Mouse (Mus musculus) stomach, embryonic 14.5 days (tissue): ENCODE results near the gene Lemd2. TPM values are rescaled to one million over a fixed set of nuclear protein-coding genes. Genes with fewer than 3 reads are reported as not detected.

ENCODE experiments used
- ATAC-seq: fragments of 200-750 bp; cut with Nextera tagmentation; 2 replicates; pipeline ENCODE4 v1.8.0; 2017; ENCODE audit warnings: low read depth, moderate TSS enrichment; ENCODE audit not compliant: insufficient number of reproducible peaks, insufficient read depth, low FRiP score
- H3K27ac ChIP-seq: fragments of 300-500 bp; sonication (generic); 2 replicates; pipeline ENCODE4 v1.5.1; 2014; ENCODE audit warnings: mild to moderate bottlenecking, low read length, moderate library complexity, mixed read lengths
- H3K27me3 ChIP-seq: fragments of 300-500 bp; sonication (generic); 2 replicates; pipeline ENCODE4 v1.6.1; 2014; ENCODE audit warnings: low read length, control low read depth, mixed read lengths; ENCODE audit not compliant: control insufficient read depth, insufficient read depth
- H3K36me3 ChIP-seq: fragments of 300-500 bp; sonication (generic); 2 replicates; pipeline ENCODE4 v1.6.1; 2014; ENCODE audit warnings: mild to moderate bottlenecking, control low read depth, low read length, moderate library complexity, mixed read lengths; ENCODE audit not compliant: control insufficient read depth, insufficient read depth
- H3K4me1 ChIP-seq: fragments of 300-500 bp; sonication (generic); 2 replicates; pipeline ENCODE4 v1.6.1; 2014; ENCODE audit warnings: low read length, control low read depth, mixed read lengths; ENCODE audit not compliant: control insufficient read depth, insufficient read depth
- H3K4me2 ChIP-seq: fragments of 300-500 bp; sonication (generic); replicated peaks from 2 replicates; pipeline ENCODE4 v1.6.1; 2014; ENCODE audit warnings: low read depth, low read length, control low read depth
- H3K4me3 ChIP-seq: fragments of 300-500 bp; sonication (generic); 2 replicates; pipeline ENCODE4 v1.5.1; 2014; ENCODE audit warnings: low read depth, low read length, control low read depth
- H3K9ac ChIP-seq: fragments of 300-500 bp; sonication (generic); replicated peaks from 2 replicates; pipeline ENCODE4 v1.6.1; 2014; ENCODE audit warnings: low read depth, mild to moderate bottlenecking, control low read depth, low read length, moderate library complexity, mixed read lengths
- H3K9me3 ChIP-seq: fragments of 300-500 bp; sonication (generic); 2 replicates; pipeline ENCODE4 v1.6.1; 2016; ENCODE audit warnings: low read depth, low read length, control low read depth; ENCODE audit not compliant: control insufficient read depth
- WGBS: fragments of 180-500 bp; shearing (Covaris S2); extraction: QIAGEN DNeasy Blood & Tissue Kit; methylation state at CpG from one replicate; pipeline ENCODE4 v1.1.7; 2014; 5-methylcytosine and 5-hydroxymethylcytosine counted together
- polyA plus RNA-seq: library from polyadenylated mRNA; unstranded; fragments of >200 nt; fragmentation: Nextera tagmentation; extraction: Ambion mirVana; gene quantifications from 2 replicates; pipeline ENCODE4 v1.2.1, GENCODE M21; 2014

The Lemd2 gene
- polyA plus RNA-seq, 1 experiment from 2014 or later = 11.3 TPM

GRCm38 (mm10) chr17:27155752-27156151 lies 48.5 kb downstream of the Lemd2 start:
- Histone ChIP-seq H3K4me3 (no peak overlapping the region), H3K27ac (no peak overlapping the region), H3K9ac (no peak overlapping the region), H3K27me3 (no peaks in the 10 kb centered on the region), H3K4me2 (no peak overlapping the region), H3K36me3 (no peaks in the 10 kb centered on the region), H3K4me1 (peaks cover 11% of the 10 kb centered on the region), H3K9me3 (no peaks in the 10 kb centered on the region)
- 75% methylated on average over 8 of the region's 8 CpGs for WGBS
- ATAC-seq = no peak

GRCm38 (mm10) chr17:27154881-27155280 lies 49.4 kb downstream of the Lemd2 start:
- no peaks in the 10 kb centered on the region for H3K27me3 ChIP-seq
- 62% methylated on average over 6 of the region's 6 CpGs for WGBS

GRCm38 (mm10) chr17:27154256-27154655 lies 50.0 kb downstream of the Lemd2 start:
- H3K9ac ChIP-seq = no peak overlapping the region
- H3K4me1 ChIP-seq = peaks cover 11% of the 10 kb centered on the region
- H3K27ac ChIP-seq = peak overlapping the region; percentile 77
- H3K4me3 ChIP-seq = no peak overlapping the region
- no peak for ATAC-seq
- H3K4me2 ChIP-seq = no peak overlapping the region
- no peaks in the 10 kb centered on the region for H3K9me3 ChIP-seq
- 85% methylated on average over 14 of the region's 14 CpGs for WGBS
- no peaks in the 10 kb centered on the region for H3K27me3 ChIP-seq
- no peaks in the 10 kb centered on the region for H3K36me3 ChIP-seq

More at GRCm38 (mm10) chr17:27154881-27155280, 49.4 kb downstream of the Lemd2 start:
- Histone ChIP-seq H3K4me2 (no peak overlapping the region), H3K4me1 (peaks cover 11% of the 10 kb centered on the region), H3K27ac (no peak overlapping the region), H3K9me3 (no peaks in the 10 kb centered on the region), H3K36me3 (no peaks in the 10 kb centered on the region), H3K4me3 (no peak overlapping the region), H3K9ac (no peak overlapping the region)
- ATAC-seq = no peak

- ATAC-seq = no peak
- Histone ChIP-seq H3K4me1 (peaks cover 11% of the 10 kb centered on the region), H3K27ac (peak overlapping the region; percentile 77), H3K4me2 (no peak overlapping the region), H3K27me3 (no peaks in the 10 kb centered on the region), H3K9ac (no peak overlapping the region), H3K36me3 (no peaks in the 10 kb centered on the region), H3K9me3 (no peaks in the 10 kb centered on the region), H3K4me3 (no peak overlapping the region)
- 53% methylated on average over 9 of the region's 9 CpGs for WGBS
Observed at GRCm38 (mm10) chr17:27153773-27154193, 50.5 kb downstream of the Lemd2 start.

DNA sequence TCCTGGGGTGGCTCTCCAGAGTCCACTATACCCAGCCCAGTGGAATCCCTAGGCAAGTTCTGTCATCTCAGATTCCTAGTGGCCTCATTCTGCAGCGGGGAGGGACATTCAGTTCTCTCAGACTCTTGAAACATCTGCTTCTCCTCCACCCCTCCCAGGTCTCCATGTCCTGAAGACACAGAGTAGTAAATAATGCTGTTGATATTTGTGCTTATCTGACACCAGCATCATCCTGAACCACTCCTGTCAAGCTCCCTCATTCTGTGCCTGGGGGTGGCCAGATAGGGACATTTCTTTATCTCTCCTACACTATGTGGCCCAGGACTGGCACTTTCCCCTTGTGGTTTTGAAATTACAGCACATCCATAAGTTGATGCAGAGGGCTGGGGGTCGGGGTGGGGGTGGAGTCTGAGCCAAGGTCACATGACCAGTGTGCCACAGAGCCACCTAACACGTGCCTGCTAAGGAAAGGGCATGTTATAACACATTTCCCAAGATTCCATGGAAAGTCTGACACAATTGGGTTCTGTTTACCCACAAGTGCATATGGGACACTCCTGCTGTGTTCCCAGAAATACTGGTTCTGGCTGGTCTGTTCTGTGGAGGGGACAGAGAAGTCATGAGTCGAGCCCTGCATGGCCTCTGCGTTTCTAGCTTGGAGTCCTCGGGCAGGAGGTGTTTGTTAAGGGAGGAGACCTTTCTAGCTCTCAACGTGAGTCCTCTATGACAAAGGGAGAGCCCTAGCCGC lies 51.1 kb downstream of the Lemd2 start:
- no peaks in the 10 kb centered on the region for H3K27me3 ChIP-seq
- ATAC-seq = peak; percentile 44; the same call in 1 of the 2 replicates
- H3K9me3 ChIP-seq = no peaks in the 10 kb centered on the region
- peaks cover 11% of the 10 kb centered on the region for H3K4me1 ChIP-seq
- 0 out of 2 replicates have a peak overlapping the region, but pooled peaks have one; percentile 3 for H3K9ac ChIP-seq
- H3K27ac ChIP-seq = peak overlapping the region; percentile 77
- H3K4me2 ChIP-seq = no peak overlapping the region
- no peaks in the 10 kb centered on the region for H3K36me3 ChIP-seq
- WGBS = 51% methylated on average over 8 of the region's 8 CpGs
- no peak overlapping the region for H3K4me3 ChIP-seq

DNA sequence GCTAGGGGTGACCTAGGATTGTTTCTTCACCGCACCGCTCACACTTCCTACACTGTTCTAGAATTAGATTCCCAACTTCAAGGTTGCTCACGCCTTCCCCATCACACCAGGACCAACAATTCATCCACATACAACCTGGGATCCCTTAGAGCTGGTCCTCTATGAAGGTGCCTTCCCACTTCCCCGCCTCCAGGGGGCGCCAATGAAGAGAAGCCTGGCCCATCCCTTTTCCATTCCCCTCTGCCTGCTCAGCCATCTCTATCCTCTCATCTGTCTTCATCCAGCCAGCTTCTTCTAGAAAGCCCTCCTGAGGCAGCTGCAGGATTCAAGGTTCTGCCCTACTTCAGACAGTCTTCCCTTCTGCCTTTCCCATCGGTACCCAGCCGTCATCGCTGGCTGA lies 52.9 kb downstream of the Lemd2 start:
- peaks cover 16% of the 10 kb centered on the region for H3K4me1 ChIP-seq

DNA sequence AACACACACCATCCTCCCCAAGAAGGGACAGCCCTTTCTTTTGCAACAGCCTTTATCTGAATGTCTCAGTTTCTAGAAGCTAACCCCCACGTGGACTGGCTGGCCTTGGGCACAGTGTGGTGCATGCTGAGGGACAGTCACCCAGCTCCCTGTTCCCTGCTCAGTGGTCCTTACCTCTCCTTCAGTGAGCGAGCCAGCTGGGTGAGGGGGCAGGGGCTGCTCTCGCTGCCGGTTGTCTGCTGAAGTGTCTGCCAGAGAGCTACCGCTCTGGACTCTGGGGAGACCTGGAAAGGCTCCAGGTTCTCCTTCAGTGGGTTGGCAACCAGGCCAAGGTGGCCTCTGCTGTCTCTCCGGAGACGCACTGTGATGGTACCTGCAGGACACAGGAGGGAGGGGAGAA lies 53.4 kb downstream of the Lemd2 start:
- Histone ChIP-seq H3K36me3 (no peaks in the 10 kb centered on the region), H3K9me3 (no peaks in the 10 kb centered on the region), H3K9ac (no peak overlapping the region), H3K4me1 (peaks cover 16% of the 10 kb centered on the region), H3K4me3 (no peak overlapping the region), H3K4me2 (no peak overlapping the region), H3K27ac (no peak overlapping the region), H3K27me3 (no peaks in the 10 kb centered on the region)
- no peak for ATAC-seq
- WGBS = 53% methylated on average over 7 of the region's 7 CpGs

More for the DNA sequence above, 52.9 kb downstream of the Lemd2 start:
- Histone ChIP-seq H3K4me2 (no peak overlapping the region), H3K9me3 (no peaks in the 10 kb centered on the region), H3K27me3 (no peaks in the 10 kb centered on the region), H3K36me3 (no peaks in the 10 kb centered on the region), H3K27ac (no peak overlapping the region), H3K4me3 (no peak overlapping the region), H3K9ac (no peak overlapping the region)
- no peak for ATAC-seq
- WGBS = 73% methylated on average over 8 of the region's 8 CpGs

DNA sequence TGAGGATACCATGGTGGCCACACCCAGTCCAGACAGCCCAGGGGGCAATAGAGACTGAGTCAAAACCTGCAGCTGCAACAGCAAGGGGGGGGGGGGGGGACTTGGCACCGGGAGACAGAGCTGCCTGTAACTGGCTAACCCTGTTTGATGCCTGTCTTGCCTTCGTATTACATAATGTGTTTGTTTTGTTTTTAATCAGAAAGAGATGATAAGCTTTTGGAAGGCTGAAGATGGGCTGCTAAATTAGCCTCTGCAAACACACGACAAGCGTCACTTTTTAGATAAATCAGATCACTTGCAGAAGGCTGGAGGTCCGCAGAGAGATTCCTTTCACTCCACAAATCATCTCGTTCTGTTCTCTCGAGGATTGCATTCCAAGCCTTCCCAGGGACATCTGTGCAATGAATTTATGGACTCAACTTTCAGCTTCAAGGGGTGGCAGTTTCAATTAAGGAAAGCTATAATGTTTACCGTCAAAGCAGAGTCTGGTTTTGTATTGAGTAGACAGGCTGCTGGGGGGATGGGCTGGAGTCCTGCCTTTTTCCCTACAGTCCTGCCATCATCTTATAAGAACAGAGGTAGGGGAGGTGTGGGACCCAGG lies 57.8 kb downstream of the Lemd2 start:
- no peaks in the 10 kb centered on the region for H3K27me3 ChIP-seq
- H3K4me2 ChIP-seq = no peak overlapping the region
- H3K36me3 ChIP-seq = no peaks in the 10 kb centered on the region
- H3K9me3 ChIP-seq = no peaks in the 10 kb centered on the region
- H3K4me1 ChIP-seq = peaks cover 12% of the 10 kb centered on the region
- no peak overlapping the region for H3K9ac ChIP-seq
- 7% methylated on average over 8 of the region's 8 CpGs for WGBS
- no peak overlapping the region for H3K4me3 ChIP-seq
- no peak for ATAC-seq
- no peak overlapping the region for H3K27ac ChIP-seq
